Mouse (Mus musculus) ZHBTc4 (cell line): ENCODE results near the gene Eif3l.

Experiments used
- DNase-seq: peaks from one replicate; pipeline ENCODE4 v3.0.0-alpha.2; 2011; ENCODE audit warnings: low read depth, low spot score

Gene Eif3l

DNA sequence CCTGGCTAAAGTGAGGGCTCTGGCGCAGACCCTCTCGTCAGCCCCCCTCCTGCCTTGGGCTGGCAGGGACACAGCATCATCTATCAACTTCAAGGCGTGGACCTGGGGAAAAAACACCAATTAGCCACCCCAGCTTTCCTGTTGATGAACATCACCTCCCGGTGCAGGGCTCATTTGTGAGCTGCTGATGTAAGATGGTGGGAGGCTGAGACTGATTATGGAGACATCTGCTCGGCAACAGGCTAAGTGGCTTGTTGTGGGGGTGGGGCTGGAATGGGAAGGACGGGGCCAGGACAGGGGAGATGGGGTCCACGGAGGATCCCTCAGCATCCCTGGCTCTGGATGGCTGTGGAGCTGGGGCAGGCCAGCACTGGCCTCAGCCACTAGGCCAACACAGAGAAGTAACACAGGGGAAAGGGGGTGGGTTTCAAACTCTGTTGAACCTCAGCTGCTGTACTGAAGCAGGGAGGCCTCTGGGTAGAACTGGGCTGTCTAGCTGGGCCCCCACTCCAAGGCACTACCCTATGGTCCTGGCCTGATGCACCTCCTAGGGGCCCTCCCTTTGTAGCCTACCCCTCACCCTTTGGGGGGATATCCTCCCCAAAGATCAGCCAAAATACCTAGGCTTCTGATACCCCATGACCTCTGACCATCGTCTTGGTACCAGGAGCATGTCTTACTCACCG is 24.7 kb upstream of the Eif3l start:
- DNase-seq, result no peak

DNA sequence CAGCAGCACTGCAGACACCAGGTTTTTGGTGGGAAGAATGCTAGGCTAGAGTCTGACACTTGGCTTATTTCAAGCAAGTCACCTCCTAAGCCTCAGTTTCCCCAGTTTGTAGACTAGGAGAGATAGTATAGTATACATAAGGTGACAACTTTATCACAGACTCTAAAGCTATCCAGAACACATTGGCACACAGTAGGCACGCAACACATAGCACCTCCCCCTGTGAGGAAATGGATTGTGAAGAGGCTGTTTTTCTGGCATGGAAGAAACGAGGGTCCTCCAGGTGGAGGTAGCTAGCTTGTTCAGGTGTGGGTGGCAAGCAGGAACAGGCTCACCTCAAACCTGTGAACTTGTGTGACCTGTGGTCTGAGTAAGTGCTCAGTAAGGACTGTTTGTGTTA is 24.0 kb upstream of the Eif3l start:
- no peak for DNase-seq

DNA sequence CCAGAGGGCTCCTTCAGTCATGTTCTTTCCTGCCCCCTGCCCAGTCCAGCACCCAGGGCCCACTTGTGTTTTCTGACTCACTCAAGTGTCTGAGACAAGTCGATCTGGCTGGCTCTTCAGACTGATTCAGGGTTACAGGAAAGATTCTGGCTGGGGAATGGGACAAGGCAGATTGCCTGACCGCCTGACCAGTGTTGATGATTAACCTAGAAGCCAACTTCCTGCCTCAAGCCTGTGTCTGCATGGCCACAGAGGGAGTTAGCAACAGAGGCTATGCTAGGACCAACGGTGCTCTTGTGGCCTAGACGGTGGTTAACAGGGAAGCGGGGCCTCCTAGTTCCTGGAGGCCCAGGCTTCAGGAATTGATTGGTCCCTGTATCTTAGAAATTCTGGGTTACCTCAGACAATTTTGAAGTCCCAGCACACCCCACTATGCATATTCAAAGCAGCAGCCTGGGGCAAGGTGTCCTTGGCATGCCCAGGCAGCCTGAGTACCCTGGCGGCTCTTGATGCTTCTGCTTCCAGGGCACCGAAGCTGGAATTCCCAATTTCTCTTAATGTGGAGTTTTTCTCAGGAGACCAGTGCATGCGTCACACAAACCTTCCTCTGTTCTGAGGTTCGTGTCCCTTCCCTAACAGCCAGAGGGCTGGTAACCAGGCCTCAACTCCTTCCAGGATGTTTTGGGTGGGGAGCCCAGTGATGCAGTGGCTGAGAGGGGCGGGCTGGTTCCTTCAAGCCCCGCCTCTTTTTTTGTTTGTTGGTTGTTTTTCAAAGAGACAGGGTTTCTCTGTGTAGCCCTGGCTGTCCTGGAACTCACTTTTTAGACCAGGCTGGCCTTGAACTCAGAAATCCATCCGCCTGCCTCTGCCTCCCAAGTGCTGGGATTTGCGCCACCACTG is 23.3 kb upstream of the Eif3l start:
- peak; percentile 51 for DNase-seq

DNA sequence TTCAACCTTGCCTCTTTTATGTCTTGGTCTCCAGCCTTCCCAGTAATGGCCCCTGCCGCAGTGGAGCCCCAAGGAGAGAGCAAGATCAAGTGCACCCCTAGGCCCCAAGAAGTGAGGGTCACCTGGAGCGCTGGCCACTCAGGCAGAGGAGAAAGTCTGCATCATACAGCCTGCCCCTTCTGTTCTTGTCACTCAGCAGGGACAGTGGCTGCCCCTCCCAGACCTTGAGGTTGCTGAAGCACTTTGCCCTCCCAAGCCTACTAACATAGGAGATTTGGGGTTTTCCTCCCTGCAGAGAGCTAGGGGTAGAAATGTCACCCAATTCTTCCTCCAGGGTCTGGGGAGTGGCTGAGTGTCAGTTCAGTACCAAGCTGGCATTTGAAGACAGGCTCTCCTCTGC is 22.6 kb upstream of the Eif3l start:
- DNase-seq, result no peak

DNA sequence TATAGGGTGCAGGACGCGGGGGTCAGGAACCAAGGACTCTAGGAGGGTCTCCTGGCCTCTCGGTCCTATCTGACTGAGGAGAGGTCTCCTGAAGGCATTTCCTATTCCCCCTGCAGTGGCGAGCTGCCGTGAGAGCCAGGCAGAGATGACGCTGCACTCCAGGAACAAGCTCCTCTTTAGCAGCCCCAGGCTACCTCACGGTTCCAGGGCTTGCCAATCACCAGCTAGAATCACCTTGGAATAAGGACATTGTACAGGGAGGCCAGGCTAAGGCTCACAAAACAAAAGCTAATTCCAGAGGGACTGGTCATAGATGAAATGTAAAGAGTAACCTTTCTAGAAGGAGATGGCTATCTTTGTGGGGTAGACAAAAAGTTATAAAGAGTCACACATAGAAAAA is 18.4 kb upstream of the Eif3l start:
- no peak for DNase-seq

DNA sequence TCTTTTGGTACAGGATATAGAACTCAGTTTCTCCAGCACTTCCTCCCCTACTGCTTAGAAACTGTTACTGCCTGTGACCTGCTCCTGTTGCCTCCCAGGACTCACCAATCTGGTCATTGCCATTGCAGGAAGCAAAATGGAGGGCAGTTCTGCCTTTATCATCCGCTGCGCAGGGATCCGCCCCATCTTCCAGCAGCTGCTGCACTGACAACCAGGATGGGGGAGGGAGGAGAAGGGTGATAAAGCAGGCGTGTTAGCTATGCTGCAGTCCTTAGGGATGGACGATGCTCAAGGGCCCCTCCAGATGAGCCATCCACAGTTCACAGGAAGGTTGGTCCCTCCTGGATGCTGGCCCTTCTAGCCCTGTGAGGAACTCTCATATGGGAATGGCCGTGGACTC is 17.1 kb upstream of the Eif3l start:
- no peak for DNase-seq

DNA sequence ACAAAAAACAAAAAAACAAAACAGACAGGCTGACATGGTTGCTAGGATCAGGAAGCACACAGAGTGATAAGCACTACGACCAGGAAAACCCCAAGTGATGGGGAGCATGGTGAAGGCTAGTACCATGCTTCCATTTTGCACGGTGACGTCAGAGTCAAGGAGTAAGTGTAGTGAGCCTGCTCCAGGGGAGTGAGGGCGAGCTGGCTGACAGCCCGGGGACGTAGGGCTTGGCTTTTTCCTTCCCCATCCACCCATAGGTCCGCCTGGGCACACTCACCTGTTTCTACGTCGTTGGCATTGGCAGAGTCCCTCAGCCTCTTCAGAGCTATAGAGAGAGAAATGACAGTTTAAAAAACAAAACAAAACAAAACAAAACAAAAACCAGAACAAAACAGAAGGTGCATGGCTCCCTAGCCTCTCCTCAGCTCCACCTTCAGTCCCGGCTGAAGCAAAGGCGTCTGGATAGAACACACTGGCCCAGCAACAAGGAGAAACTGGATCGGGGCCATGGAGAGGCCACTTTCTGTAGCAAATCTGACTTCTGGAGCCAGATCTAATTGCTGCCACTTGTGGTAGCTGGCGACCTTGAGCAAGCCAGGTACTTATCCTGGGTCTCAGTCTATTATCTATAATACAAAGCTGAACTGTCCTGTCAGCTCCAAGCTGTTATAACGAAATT is 14.0 kb upstream of the Eif3l start:
- DNase-seq, result no peak

DNA sequence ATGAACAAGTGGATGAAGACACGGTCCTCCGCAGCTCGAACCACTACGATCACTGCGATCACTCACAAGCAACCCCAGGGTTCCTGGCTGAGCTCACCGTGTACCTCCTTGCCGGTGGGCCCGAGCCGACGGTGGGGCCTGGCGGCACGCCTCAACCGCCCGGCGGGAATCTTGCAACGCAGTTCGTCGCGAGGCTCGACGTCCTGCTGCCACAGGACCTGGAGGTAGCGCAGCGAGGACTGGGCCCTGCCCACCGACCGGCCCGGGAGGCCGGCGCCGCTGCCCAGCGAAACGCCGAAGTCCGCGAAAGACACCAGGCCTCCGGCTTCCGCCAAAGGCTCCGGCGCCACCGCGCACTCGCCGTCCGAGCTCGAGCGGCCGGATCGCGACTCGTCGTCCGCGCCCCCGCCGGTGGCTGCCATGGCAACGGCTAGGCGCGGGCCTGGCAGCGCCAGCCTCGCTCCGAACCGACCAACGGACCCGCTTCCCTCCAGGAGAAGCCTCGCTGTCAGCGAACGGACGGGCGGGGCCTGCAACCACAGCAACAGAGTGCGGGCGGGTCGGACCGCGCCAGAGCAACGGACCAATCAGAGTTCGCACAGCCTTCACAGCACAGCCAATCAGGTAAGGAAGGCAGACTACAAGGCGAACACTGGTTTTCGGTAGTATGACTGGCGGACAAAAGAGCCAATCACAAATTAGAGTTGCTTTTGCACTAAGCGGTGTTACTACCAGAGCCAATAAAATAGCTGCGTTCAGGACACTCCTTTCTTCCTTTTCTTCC is 12.4 kb upstream of the Eif3l start, which contains the start of gene Ankrd54:
Gene Ankrd54, minus strand, starts transcription at position 518 of the 784 bp plus-strand sequence.
- DNase-seq, result peak; percentile 99

DNA sequence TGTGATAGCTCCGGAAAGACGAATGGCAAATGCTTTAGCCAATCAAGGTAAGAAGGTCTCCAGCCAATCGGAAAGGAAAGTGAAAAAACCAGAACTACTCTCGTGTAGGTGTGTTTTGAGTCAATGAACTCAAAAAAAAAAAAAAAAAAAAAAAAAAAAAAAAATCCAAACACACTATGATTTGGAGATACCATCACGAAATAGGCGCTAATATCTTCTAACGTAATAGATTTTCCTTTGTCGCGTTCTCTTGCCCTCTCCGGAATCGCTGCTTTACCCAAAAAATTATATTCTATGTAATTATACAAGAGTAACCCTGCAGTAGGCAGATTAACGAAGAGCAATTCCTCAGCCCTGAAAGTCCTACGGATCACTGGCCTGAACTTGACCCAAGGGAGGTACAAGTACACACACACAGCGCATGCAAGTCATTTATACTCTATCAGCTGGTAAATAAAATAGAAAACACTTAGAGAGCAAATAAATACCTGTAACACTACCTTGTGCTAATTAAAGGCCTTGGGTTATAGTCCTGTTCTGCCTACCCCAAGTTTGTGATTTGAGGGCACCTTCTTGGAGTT is 11.7 kb upstream of the Eif3l start:
- DNase-seq, result no peak

DNA sequence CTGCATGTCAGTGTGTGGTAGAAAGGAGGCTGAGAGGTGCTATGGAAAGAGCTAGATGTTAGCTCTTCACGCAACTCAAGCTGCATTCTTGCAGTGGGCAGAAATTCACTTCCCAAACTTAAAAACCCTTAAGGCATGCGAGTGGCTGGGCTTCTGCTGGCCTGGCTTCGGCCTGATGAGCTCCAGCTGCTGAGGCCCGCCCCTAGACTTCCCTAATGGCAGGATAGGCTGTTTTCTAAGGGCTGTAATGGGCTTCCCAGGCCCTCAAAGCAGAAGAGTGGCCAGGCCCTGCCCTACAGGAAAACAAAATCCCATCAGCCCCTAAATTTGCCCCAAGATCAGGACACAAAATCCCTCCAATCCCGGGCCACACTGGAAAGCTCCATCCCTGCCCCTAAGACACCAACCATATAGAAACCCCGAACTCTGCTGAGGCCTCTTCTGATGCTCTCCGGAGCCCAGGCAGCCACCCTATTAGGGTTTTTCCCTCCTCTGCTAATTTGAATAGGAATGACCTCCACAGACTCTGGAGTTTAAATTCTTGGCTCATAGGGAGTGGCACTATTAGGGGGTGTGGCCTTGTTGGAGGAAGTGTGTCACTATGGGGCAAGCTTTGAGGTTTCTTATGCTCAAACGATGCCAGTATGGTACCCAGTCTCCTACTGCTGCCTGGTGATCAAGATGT is 9.8 kb upstream of the Eif3l start:
- DNase-seq, result peak; percentile 40

DNA sequence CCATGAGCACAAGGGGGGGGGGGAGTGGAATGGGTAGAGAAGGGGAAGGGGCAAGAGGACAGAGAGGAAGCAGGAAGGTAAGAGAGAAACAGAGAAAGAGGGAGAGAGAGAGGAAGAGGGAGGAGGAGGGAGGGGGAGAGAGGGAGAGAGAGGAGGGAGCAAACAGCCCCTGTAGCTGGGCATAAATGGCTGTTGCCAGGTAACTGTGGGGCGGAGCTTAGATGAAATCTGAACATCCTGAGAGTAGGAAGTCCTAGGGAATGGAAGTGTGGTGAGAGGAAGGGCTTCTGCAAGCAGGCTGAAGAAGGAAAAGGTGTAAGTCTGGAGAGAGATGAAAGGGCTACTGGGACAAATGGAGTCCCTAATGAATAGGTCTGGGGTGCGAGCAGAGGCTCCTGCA is 8.7 kb upstream of the Eif3l start:
- DNase-seq, result peak; percentile 45

DNA sequence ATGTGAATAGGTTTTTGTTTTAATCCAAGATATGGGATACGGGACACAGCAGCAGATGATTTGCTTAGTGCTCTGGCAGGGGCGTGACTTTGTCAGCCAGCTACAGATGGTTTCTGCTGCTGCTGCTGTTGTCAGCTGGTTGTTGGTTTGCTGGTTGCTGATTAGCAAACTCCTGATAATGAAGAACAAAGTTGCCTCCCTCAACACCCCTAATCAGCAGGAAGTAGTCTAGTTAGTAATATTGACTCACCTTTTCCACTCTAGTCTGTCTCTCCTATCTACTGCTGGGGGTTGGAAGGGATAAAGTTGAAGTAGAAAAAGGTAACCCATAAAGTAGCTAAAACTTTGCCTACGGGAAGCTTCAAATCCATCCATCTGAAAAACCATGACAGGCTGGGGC is 7.3 kb upstream of the Eif3l start:
- no peak for DNase-seq

DNA sequence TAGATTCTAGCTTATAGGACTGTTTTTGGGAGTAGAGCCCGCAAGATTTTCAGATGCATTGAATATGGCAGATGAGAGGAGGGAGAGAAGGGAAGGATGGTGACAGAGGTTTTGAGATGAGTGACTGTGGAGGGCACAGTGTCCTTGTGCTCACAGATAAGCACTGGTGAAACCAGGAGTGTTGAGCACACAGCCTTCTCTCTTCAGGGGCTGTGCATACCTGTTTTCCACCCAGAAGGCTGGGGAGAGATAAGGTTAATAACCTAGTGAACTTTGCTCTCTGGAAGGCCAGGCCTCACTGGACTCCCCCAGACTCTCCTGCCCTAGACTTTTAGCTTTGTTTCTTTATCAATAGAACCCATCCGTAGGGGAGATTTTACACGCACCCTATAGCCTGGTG is 6.6 kb upstream of the Eif3l start:
- no peak for DNase-seq

DNA sequence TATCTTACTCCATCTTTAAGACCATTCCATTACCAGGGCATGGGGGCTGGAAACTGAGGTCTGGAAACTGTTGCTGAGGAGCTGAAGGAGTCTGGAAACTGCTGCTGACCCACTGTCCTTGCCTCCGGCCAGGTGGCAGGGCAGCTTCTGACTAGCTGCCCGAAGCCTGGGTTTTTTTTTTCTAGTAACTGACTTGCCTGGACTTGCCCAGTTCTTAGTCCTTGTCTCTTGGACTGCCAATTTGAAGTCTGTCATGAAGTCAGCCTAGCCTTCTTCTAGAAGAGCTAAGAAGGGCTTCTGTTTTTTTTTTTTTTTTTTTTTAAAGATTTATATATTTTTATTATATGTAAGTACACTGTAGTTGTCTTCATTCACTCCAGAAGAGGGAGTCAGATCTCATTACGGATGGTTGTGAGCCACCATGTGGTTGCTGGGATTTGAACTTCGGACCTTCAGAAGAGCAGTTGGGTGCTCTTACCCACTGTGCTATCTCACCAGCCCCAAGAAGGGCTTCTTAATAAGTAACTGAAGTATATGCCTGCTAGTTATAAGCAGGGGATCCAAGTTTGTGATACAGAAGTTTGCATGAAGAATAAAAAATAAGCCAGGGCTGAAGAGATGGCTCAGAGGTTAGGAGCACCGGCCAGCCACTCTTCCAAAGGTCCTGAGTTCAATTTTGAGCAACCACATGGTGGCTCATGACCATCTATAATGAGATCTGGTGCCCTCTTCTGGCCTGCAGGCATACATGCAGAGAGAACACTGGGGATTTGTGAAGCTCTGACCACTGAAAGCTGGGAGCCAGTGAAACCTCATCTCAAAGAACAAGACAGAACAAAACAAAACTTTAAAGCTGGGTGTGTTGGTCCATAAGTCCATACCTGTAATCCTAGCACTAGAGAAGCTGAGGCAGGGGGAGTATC is 3.6 kb upstream of the Eif3l start:
- peak; percentile 75 for DNase-seq

DNA sequence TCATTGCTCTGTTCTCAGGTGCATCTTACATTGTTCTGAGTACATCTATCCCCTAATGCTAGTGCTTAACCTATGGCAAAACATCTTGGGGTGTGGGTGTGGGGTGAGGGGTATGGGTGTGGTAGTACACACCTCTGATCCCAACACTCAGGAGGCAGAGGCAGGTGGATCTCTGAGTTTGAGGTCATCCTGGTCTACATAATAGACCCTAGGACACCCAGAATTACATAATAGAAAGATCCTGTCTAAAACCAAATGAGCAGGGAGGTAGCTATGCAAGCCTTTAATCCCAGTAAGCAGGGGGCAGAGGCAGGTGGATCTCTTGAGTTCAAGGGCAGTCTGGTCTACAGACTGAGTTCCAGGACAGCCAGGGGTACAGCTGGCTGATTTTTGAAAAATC is 1.2 kb upstream of the Eif3l start:
- no peak for DNase-seq

DNA sequence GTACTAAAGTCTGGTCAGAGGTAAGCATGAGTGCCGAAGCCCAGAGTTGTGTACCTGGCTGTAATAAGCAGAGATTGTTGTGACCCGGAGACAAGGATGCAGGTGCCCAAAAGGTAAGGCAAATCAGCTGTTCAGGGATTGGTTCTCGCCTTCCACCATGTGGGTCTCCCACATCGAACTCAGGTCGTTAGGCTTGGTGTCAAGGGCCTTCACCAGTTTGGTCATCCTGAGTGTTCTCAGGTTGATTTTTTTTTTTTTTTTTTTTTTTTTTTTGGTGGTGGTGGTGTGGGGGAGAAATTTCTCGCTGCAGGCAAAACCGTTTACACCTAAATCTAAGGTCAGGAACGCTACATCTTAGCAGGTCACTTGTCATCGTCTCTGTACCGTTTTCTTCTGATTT is 533 bp upstream of the Eif3l start:
- DNase-seq, result no peak

DNA sequence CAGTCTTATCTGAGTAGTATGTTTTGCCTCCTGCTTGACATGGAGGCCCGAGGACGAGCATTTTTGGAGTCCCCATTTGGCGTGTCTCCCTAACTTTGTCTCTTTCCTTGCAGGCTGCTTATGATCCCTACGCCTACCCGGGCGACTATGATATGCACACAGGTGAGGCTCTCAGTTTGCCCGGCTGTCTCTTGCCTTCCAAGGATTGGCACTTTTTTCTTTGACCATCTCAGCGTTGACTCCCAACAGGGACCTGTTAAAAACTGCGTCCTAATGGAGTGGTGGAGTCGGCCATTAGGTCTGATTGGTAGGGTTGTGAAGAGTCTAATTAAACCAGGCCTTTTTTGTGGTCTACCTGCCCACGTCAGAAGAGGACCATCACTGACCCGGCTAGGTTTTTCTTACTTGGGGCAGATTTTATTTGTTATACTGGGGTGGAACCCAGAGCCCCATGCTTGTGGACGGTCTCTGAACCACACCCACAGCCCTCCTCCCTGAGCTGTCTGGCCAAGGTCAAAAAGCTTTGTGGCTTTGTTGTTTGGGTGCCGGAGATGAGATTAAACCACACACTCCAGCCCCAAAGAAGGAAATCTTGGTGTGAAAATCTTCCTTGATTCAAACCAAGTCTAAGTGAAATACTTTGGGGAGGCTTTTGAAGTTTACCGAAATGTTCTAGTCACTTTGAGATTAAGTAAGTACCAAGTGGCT is 833 bp downstream of the Eif3l start:
- DNase-seq, result peak; percentile 65

DNA sequence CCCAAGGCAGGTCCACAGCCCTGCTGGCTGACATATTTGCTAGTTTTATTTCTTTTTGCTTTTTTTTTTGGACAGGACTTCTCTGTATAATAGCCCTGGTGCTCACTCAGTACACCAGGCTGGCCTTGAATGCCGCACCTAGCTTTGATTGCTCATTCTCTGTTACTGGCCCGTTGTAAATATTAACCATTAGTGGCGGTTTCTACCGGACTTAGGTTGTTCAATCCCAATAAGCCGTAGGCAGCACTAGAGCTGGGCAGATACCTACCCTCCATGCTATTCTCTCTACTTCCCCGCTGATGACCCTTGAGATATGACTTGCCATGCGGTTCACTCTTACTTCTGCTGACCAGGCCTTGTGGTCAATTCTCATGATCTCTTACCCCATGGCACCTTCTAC is 4.6 kb downstream of the Eif3l start:
- DNase-seq, result no peak

DNA sequence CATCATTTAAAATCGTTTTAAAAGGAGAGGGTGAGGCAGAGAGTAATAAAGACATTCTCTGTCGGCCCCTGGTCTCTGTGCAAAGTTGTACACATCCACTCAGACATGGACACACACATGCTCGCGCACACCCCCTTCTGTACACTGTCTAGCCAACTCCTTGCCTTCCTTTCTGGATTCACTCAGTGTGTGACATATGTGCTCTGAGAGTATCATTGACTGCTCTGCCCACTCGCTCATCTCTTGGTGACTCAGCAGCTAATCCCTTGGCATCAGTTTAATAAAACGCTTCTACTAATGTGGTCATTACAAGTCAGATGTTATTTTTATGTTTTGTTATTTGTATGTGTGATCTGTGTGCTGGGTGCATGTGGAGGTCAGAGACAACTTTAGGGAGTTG is 17.3 kb downstream of the Eif3l start:
- no peak for DNase-seq
